Mouse (Mus musculus) urinary bladder, adult 18-20 months (tissue): Measurements from ENCODE around the gene Scd2.
"Not testable (repeated sequence)": the region's sequence is repeated elsewhere in the genome, so short reads cannot be mapped to it uniquely, and the experiment has no call there.

ENCODE experiments used
- DNase-seq, 2 experiments: peaks; one replicate each; pipeline ENCODE4 v3.0.0; 2022; ENCODE audit warnings: low spot score in 2 of 2, mixed read lengths in 2 of 2

Gene Scd2

GRCm38 (mm10) chr19:44273711-44274110, 19.8 kb upstream of the Scd2 start:
- DNase-seq = no peak

GRCm38 (mm10) chr19:44274452-44274851, 19.0 kb upstream of the Scd2 start:
- DNase-seq = no peak

GRCm38 (mm10) chr19:44275418-44275817, 18.1 kb upstream of the Scd2 start:
- no peak for DNase-seq

GRCm38 (mm10) chr19:44276861-44277260, 16.6 kb upstream of the Scd2 start:
- DNase-seq = no peak

GRCm38 (mm10) chr19:44277931-44278330, 15.5 kb upstream of the Scd2 start:
- DNase-seq = no peak

GRCm38 (mm10) chr19:44280755-44281154, 12.7 kb upstream of the Scd2 start:
- peak in 1 of 2 experiments; percentile 62 for DNase-seq

GRCm38 (mm10) chr19:44281825-44282447, 11.5 kb upstream of the Scd2 start:
- not testable (repeated sequence) for DNase-seq

- DNase-seq = no peak
Measured at GRCm38 (mm10) chr19:44282534-44283156, 10.8 kb upstream of the Scd2 start.

GRCm38 (mm10) chr19:44283157-44284024, 10.1 kb upstream of the Scd2 start:
- DNase-seq = no peak

GRCm38 (mm10) chr19:44284025-44284695, 9.3 kb upstream of the Scd2 start:
- peak; percentile 82 to 88 for DNase-seq

- no peak for DNase-seq
Measured at GRCm38 (mm10) chr19:44284723-44285122, 8.8 kb upstream of the Scd2 start.

- no peak for DNase-seq
Measured at GRCm38 (mm10) chr19:44285554-44285953, 7.9 kb upstream of the Scd2 start.

GRCm38 (mm10) chr19:44286109-44286508, 7.4 kb upstream of the Scd2 start:
- DNase-seq = no peak

- DNase-seq = no peak
Measured at GRCm38 (mm10) chr19:44287415-44288110, 5.9 kb upstream of the Scd2 start.

GRCm38 (mm10) chr19:44292083-44292482, 1.4 kb upstream of the Scd2 start:
- no peak for DNase-seq

- no peak for DNase-seq
Measured at GRCm38 (mm10) chr19:44292483-44292882, 991 bp upstream of the Scd2 start.

- DNase-seq = peak; percentile 78 to 89
Measured at GRCm38 (mm10) chr19:44293769-44294551, 486 bp downstream of the Scd2 start.

GRCm38 (mm10) chr19:44294588-44295041, 1.1 kb downstream of the Scd2 start:
- DNase-seq = peak; percentile 78 to 80

- no peak for DNase-seq
Measured at GRCm38 (mm10) chr19:44295251-44295650, 1.8 kb downstream of the Scd2 start.

GRCm38 (mm10) chr19:44295741-44296140, 2.3 kb downstream of the Scd2 start:
- peak; percentile 79 to 84 for DNase-seq
